In genomic region chr2:32362274-32362673, GRCm38 (mm10) we compare ENCODE assay signal across 8 mouse cellular contexts. TPM values are rescaled to one million over a fixed set of nuclear protein-coding genes. Genes with fewer than 3 reads are reported as not detected.
DNase-seq lines count a peak whose midpoint lies in the region; ATAC-seq and TF ChIP-seq lines count a peak whose summit lies in the region.
"Not testable (repeated sequence)": the region's sequence is repeated elsewhere in the genome, so short reads cannot be mapped to it uniquely, and the experiment has no call there.

No protein-coding gene starts in this region.

- peaks cover 31% of the 10 kb centered on the region for H3K27me3 ChIP-seq in G1E (ENCODE audit: insufficient read depth, low read length)
- not testable (repeated sequence) for H3K27me3 ChIP-seq in embryonic facial prominence, embryonic 15.5 days; hindbrain, embryonic 15.5 days; liver, embryonic 16.5 days (ENCODE audit: control insufficient read depth, insufficient read depth, low read depth, low read length); midbrain, embryonic 14.5 days (ENCODE audit: control insufficient read depth, insufficient read depth, low read length); stomach, embryonic 14.5 days (ENCODE audit: control insufficient read depth, insufficient read depth, low read length)
- peaks cover 15% of the 10 kb centered on the region for H3K27me3 ChIP-seq in heart, embryonic 10.5 days (ENCODE audit: insufficient read depth, poor library complexity, severe bottlenecking)

- 28% methylated on average over 5 of the region's 5 CpGs for WGBS in embryonic facial prominence, embryonic 15.5 days
- 36% methylated on average over 5 of the region's 5 CpGs for WGBS in heart, embryonic 10.5 days
- WGBS in hindbrain, embryonic 15.5 days = 45% methylated on average over 5 of the region's 5 CpGs
- WGBS in liver, embryonic 16.5 days (ENCODE audit: insufficient replicate concordance) = 20% methylated on average over 5 of the region's 5 CpGs
- WGBS in midbrain, embryonic 14.5 days = 51% methylated on average over 5 of the region's 5 CpGs
- WGBS in stomach, embryonic 14.5 days = 38% methylated on average over 5 of the region's 5 CpGs

- peak overlapping the region; percentile 77 for H3K9ac ChIP-seq in embryonic facial prominence, embryonic 15.5 days
- H3K9ac ChIP-seq in hindbrain, embryonic 15.5 days = peak overlapping the region; percentile 65
- peak overlapping the region; percentile 87 for H3K9ac ChIP-seq in liver, embryonic 16.5 days (ENCODE audit: low read depth, low read length)
- H3K9ac ChIP-seq in midbrain, embryonic 14.5 days (replicated peaks; ENCODE audit: low read length) = peak overlapping the region; percentile 86; the same call in 1 of the 2 replicates
- H3K9ac ChIP-seq in stomach, embryonic 14.5 days (replicated peaks; ENCODE audit: low read depth, low read length) = peak overlapping the region; percentile 41; the same call in 1 of the 2 replicates

- peak overlapping the region; percentile 79 for H3K4me2 ChIP-seq in embryonic facial prominence, embryonic 15.5 days (replicated peaks)
- H3K4me2 ChIP-seq in hindbrain, embryonic 15.5 days = peak overlapping the region; percentile 70
- H3K4me2 ChIP-seq in liver, embryonic 16.5 days (ENCODE audit: low read depth, low read length) = peak overlapping the region; percentile 97
- H3K4me2 ChIP-seq in midbrain, embryonic 14.5 days (ENCODE audit: low read length) = peak overlapping the region; percentile 88
- H3K4me2 ChIP-seq in stomach, embryonic 14.5 days (replicated peaks; ENCODE audit: low read depth, low read length) = peak overlapping the region; percentile 68

- not testable (repeated sequence) for ATAC-seq in G1E (ENCODE audit: extremely low read depth, insufficient number of reproducible peaks, low FRiP score, poor library complexity, severe bottlenecking); embryonic facial prominence, embryonic 15.5 days (ENCODE audit: insufficient number of reproducible peaks, low FRiP score, low TSS enrichment, low read depth); hindbrain, embryonic 15.5 days (ENCODE audit: low FRiP score, low read depth); liver, embryonic 16.5 days (ENCODE audit: low read depth); midbrain, embryonic 14.5 days (ENCODE audit: low FRiP score, low TSS enrichment); stomach, embryonic 14.5 days (ENCODE audit: insufficient number of reproducible peaks, insufficient read depth, low FRiP score, low read depth)

- H3K4me3 ChIP-seq in G1E (ENCODE audit: low read depth, low read length) = peak overlapping the region; percentile 89
- H3K4me3 ChIP-seq in embryonic facial prominence, embryonic 15.5 days (replicated peaks) = peak overlapping the region; percentile 72
- H3K4me3 ChIP-seq in heart, embryonic 10.5 days = peak overlapping the region; percentile 78
- peak overlapping the region; percentile 72 for H3K4me3 ChIP-seq in hindbrain, embryonic 15.5 days
- peak overlapping the region; percentile 67 for H3K4me3 ChIP-seq in left cerebral cortex, adult 2 months
- H3K4me3 ChIP-seq in liver, embryonic 16.5 days (ENCODE audit: low read depth, low read length) = peak overlapping the region; percentile 83
- peak overlapping the region; percentile 81 for H3K4me3 ChIP-seq in midbrain, embryonic 14.5 days (replicated peaks; ENCODE audit: low read depth, low read length)
- peak overlapping the region; percentile 53 for H3K4me3 ChIP-seq in stomach, embryonic 14.5 days (ENCODE audit: low read depth, low read length)

- not testable (repeated sequence) for H3K9me3 ChIP-seq in G1E (replicated peaks); embryonic facial prominence, embryonic 15.5 days (replicated peaks); heart, embryonic 10.5 days; hindbrain, embryonic 15.5 days; liver, embryonic 16.5 days (replicated peaks; ENCODE audit: control insufficient read depth, low read length); midbrain, embryonic 14.5 days (ENCODE audit: control insufficient read depth, low read length); stomach, embryonic 14.5 days (ENCODE audit: control insufficient read depth, low read depth, low read length)

- peak overlapping the region; percentile 96; the same call in 1 of the 2 replicates for H3K27ac ChIP-seq in embryonic facial prominence, embryonic 15.5 days (replicated peaks)
- peak overlapping the region; percentile 92 for H3K27ac ChIP-seq in heart, embryonic 10.5 days
- H3K27ac ChIP-seq in hindbrain, embryonic 15.5 days (replicated peaks) = peak overlapping the region; percentile 82
- peak overlapping the region; percentile 93 for H3K27ac ChIP-seq in left cerebral cortex, adult 2 months
- H3K27ac ChIP-seq in liver, embryonic 16.5 days (ENCODE audit: low read length) = peak overlapping the region; percentile 88
- H3K27ac ChIP-seq in midbrain, embryonic 14.5 days (replicated peaks; ENCODE audit: low read depth, low read length) = 0 out of 2 replicates have a peak overlapping the region, but pooled peaks have one; percentile 86
- H3K27ac ChIP-seq in stomach, embryonic 14.5 days (ENCODE audit: low read length) = not testable (repeated sequence)

- peaks cover 46% of the 10 kb centered on the region for H3K4me1 ChIP-seq in G1E (ENCODE audit: insufficient read depth, low read depth, low read length)
- H3K4me1 ChIP-seq in embryonic facial prominence, embryonic 15.5 days = peaks cover 27% of the 10 kb centered on the region
- H3K4me1 ChIP-seq in heart, embryonic 10.5 days = peaks cover 35% of the 10 kb centered on the region
- peaks cover 29% of the 10 kb centered on the region for H3K4me1 ChIP-seq in hindbrain, embryonic 15.5 days (replicated peaks)
- peaks cover 21% of the 10 kb centered on the region for H3K4me1 ChIP-seq in liver, embryonic 16.5 days (ENCODE audit: control insufficient read depth, low read depth, low read length)
- peaks cover 18% of the 10 kb centered on the region for H3K4me1 ChIP-seq in midbrain, embryonic 14.5 days (ENCODE audit: control insufficient read depth, insufficient read depth, low read length)
- peaks cover 13% of the 10 kb centered on the region for H3K4me1 ChIP-seq in stomach, embryonic 14.5 days (ENCODE audit: control insufficient read depth, insufficient read depth, low read length)

- not testable (repeated sequence) for TF ChIP-seq CTCF in G1E (IDR thresholded peaks at IDR 0.05; ENCODE audit: low read depth, low read length); left cerebral cortex, adult 2 months (IDR thresholded peaks at IDR 0.05)

- intact Hi-C loops in left cerebral cortex, adult 2 months (cut with DNase I) = loop anchor here (2.0 kb wide), 2 partner anchors 19 to 35 kb away; partner anchors contain the start of gene 1110008P14Rik

- peaks cover 37% of the 10 kb centered on the region for H3K36me3 ChIP-seq in G1E (replicated peaks)
- peaks cover 18% of the 10 kb centered on the region for H3K36me3 ChIP-seq in embryonic facial prominence, embryonic 15.5 days
- peaks cover 26% of the 10 kb centered on the region for H3K36me3 ChIP-seq in heart, embryonic 10.5 days
- H3K36me3 ChIP-seq in hindbrain, embryonic 15.5 days; liver, embryonic 16.5 days (ENCODE audit: control insufficient read depth, insufficient read depth): not testable (repeated sequence)
- peaks cover 18% of the 10 kb centered on the region for H3K36me3 ChIP-seq in midbrain, embryonic 14.5 days (ENCODE audit: control insufficient read depth, insufficient read depth, low read length)
- H3K36me3 ChIP-seq in stomach, embryonic 14.5 days (ENCODE audit: control insufficient read depth, insufficient read depth, low read length) = peaks cover 12% of the 10 kb centered on the region; the same call in 1 of the 2 replicates

- not testable (repeated sequence) for DNase-seq in G1E (ENCODE audit: low spot score); heart, embryonic 10.5 days (ENCODE audit: low spot score); left cerebral cortex, adult 2 months (ENCODE audit: extremely low spot score in 1 of 2, low spot score in 2 of 2); midbrain, embryonic 14.5 days

RNA-seq across cellular contexts. Expression of gene Dnm1, which starts 9.1 kb away (rescaled TPM):
- total RNA-seq in G1E (2014; fragmentation: Nextera tagmentation) (not detected in 2 replicates), G1E (2017) (0.05 TPM in 1 of 2 replicates, not detected in the other)
- polyA plus RNA-seq in G1E (2012) = 0.14 and 0.15 TPM in 2 replicates
- 30.7 and 31.5 TPM in 2 replicates for polyA plus RNA-seq in embryonic facial prominence, embryonic 15.5 days (2015; fragmentation: Nextera tagmentation; extraction: Ambion mirVana)
- 4.3 and 9.4 TPM in 2 replicates for polyA plus RNA-seq in heart, embryonic 10.5 days (2016; fragmentation: Nextera tagmentation; extraction: Ambion mirVana)
- 77.2 and 86.0 TPM in 2 replicates for polyA plus RNA-seq in hindbrain, embryonic 15.5 days (2015; fragmentation: Nextera tagmentation; extraction: Ambion mirVana)
- 1,000 to 10,000 TPM; 1,259 to 1,310 TPM for total RNA-seq in left cerebral cortex, adult 2 months (2021)
- 0.25 and 0.52 TPM in 2 replicates for polyA plus RNA-seq in liver, embryonic 16.5 days (2015; fragmentation: Nextera tagmentation; extraction: Ambion mirVana)
- 90.6 and 103 TPM in 2 replicates for polyA plus RNA-seq in midbrain, embryonic 14.5 days (2014; fragmentation: Nextera tagmentation; extraction: Ambion mirVana)
- 20.5 and 22.6 TPM in 2 replicates for polyA plus RNA-seq in stomach, embryonic 14.5 days (2014; fragmentation: Nextera tagmentation; extraction: Ambion mirVana)

RNA-seq across cellular contexts. Expression of gene Ciz1, which starts 10.1 kb away (rescaled TPM):
- total RNA-seq in G1E (2014; fragmentation: Nextera tagmentation) (196 and 213 TPM in 2 replicates), G1E (2017) (62.9 and 71.6 TPM in 2 replicates)
- polyA plus RNA-seq in G1E (2012) = 306 and 372 TPM in 2 replicates
- 54.6 and 57.3 TPM in 2 replicates for polyA plus RNA-seq in embryonic facial prominence, embryonic 15.5 days (2015; fragmentation: Nextera tagmentation; extraction: Ambion mirVana)
- polyA plus RNA-seq in heart, embryonic 10.5 days (2016; fragmentation: Nextera tagmentation; extraction: Ambion mirVana) = 41.0 and 48.0 TPM in 2 replicates
- polyA plus RNA-seq in hindbrain, embryonic 15.5 days (2015; fragmentation: Nextera tagmentation; extraction: Ambion mirVana) = 48.2 and 60.7 TPM in 2 replicates
- 10 to 100 TPM; 89.7 to 90.1 TPM for total RNA-seq in left cerebral cortex, adult 2 months (2021)
- polyA plus RNA-seq in liver, embryonic 16.5 days (2015; fragmentation: Nextera tagmentation; extraction: Ambion mirVana) = 15.1 and 18.8 TPM in 2 replicates
- polyA plus RNA-seq in midbrain, embryonic 14.5 days (2014; fragmentation: Nextera tagmentation; extraction: Ambion mirVana) = 46.4 and 54.1 TPM in 2 replicates
- 44.7 and 45.4 TPM in 2 replicates for polyA plus RNA-seq in stomach, embryonic 14.5 days (2014; fragmentation: Nextera tagmentation; extraction: Ambion mirVana)

RNA-seq across cellular contexts. Expression of gene 1110008P14Rik, which starts 19.5 kb away (rescaled TPM):
- total RNA-seq in G1E (2014; fragmentation: Nextera tagmentation) (61.4 and 63.6 TPM in 2 replicates), G1E (2017) (26.5 and 33.0 TPM in 2 replicates)
- polyA plus RNA-seq in G1E (2012) = 61.9 and 82.0 TPM in 2 replicates
- polyA plus RNA-seq in embryonic facial prominence, embryonic 15.5 days (2015; fragmentation: Nextera tagmentation; extraction: Ambion mirVana) = 71.6 and 71.9 TPM in 2 replicates
- 41.2 and 50.5 TPM in 2 replicates for polyA plus RNA-seq in heart, embryonic 10.5 days (2016; fragmentation: Nextera tagmentation; extraction: Ambion mirVana)
- 156 and 160 TPM in 2 replicates for polyA plus RNA-seq in hindbrain, embryonic 15.5 days (2015; fragmentation: Nextera tagmentation; extraction: Ambion mirVana)
- 100 to 1,000 TPM; 341 to 349 TPM for total RNA-seq in left cerebral cortex, adult 2 months (2021)
- 20.2 and 21.6 TPM in 2 replicates for polyA plus RNA-seq in liver, embryonic 16.5 days (2015; fragmentation: Nextera tagmentation; extraction: Ambion mirVana)
- polyA plus RNA-seq in midbrain, embryonic 14.5 days (2014; fragmentation: Nextera tagmentation; extraction: Ambion mirVana) = 107 and 153 TPM in 2 replicates
- polyA plus RNA-seq in stomach, embryonic 14.5 days (2014; fragmentation: Nextera tagmentation; extraction: Ambion mirVana) = 35.0 and 46.3 TPM in 2 replicates

RNA-seq across cellular contexts. Expression of gene Lcn2, which starts 25.8 kb away (rescaled TPM):
- not detected in 2 replicates for total RNA-seq in G1E (2014; fragmentation: Nextera tagmentation)
- not detected in 2 replicates for total RNA-seq in G1E (2017)
- polyA plus RNA-seq in G1E (2012) = 0.05 TPM in 1 of 2 replicates, not detected in the other
- 5.6 and 6.5 TPM in 2 replicates for polyA plus RNA-seq in embryonic facial prominence, embryonic 15.5 days (2015; fragmentation: Nextera tagmentation; extraction: Ambion mirVana)
- not detected in 2 replicates for polyA plus RNA-seq in heart, embryonic 10.5 days (2016; fragmentation: Nextera tagmentation; extraction: Ambion mirVana)
- 0.73 and 1.2 TPM in 2 replicates for polyA plus RNA-seq in hindbrain, embryonic 15.5 days (2015; fragmentation: Nextera tagmentation; extraction: Ambion mirVana)
- 10 to 100 TPM in 1 of 2 experiments, under 1 TPM in 1; 0.44 to 19.4 TPM for total RNA-seq in left cerebral cortex, adult 2 months (2021)
- polyA plus RNA-seq in liver, embryonic 16.5 days (2015; fragmentation: Nextera tagmentation; extraction: Ambion mirVana) = 212 and 273 TPM in 2 replicates
- polyA plus RNA-seq in midbrain, embryonic 14.5 days (2014; fragmentation: Nextera tagmentation; extraction: Ambion mirVana) = not detected in 2 replicates
- 3.7 and 6.8 TPM in 2 replicates for polyA plus RNA-seq in stomach, embryonic 14.5 days (2014; fragmentation: Nextera tagmentation; extraction: Ambion mirVana)

RNA-seq across cellular contexts. Expression of gene Ptges2, which starts 33.4 kb away (rescaled TPM):
- total RNA-seq in G1E (2014; fragmentation: Nextera tagmentation) = 13.8 and 21.5 TPM in 2 replicates
- total RNA-seq in G1E (2017) = 11.5 and 12.4 TPM in 2 replicates
- polyA plus RNA-seq in G1E (2012) = 6.8 and 7.0 TPM in 2 replicates
- polyA plus RNA-seq in embryonic facial prominence, embryonic 15.5 days (2015; fragmentation: Nextera tagmentation; extraction: Ambion mirVana) = 28.3 and 29.8 TPM in 2 replicates
- polyA plus RNA-seq in heart, embryonic 10.5 days (2016; fragmentation: Nextera tagmentation; extraction: Ambion mirVana) = 34.4 and 46.6 TPM in 2 replicates
- 51.0 and 57.4 TPM in 2 replicates for polyA plus RNA-seq in hindbrain, embryonic 15.5 days (2015; fragmentation: Nextera tagmentation; extraction: Ambion mirVana)
- 10 to 100 TPM; 47.2 to 47.8 TPM for total RNA-seq in left cerebral cortex, adult 2 months (2021)
- 9.4 and 11.0 TPM in 2 replicates for polyA plus RNA-seq in liver, embryonic 16.5 days (2015; fragmentation: Nextera tagmentation; extraction: Ambion mirVana)
- polyA plus RNA-seq in midbrain, embryonic 14.5 days (2014; fragmentation: Nextera tagmentation; extraction: Ambion mirVana) = 46.2 and 64.4 TPM in 2 replicates
- 28.1 and 30.5 TPM in 2 replicates for polyA plus RNA-seq in stomach, embryonic 14.5 days (2014; fragmentation: Nextera tagmentation; extraction: Ambion mirVana)
